Mouse (Mus musculus) ES-E14 (cell line): ENCODE data around the gene Olfr725. TPM values are rescaled to one million over a fixed set of nuclear protein-coding genes. Genes with fewer than 3 reads are reported as not detected.

Experiments
- DNase-seq: peaks from one replicate; pipeline ENCODE4 v3.0.0-alpha.2; 2013; ENCODE audit warnings: low read depth, low spot score
- H3K27ac ChIP-seq: 2 replicates; pipeline ENCODE4 v1.5.1; 2012; ENCODE audit warnings: low read depth, mild to moderate bottlenecking, low read length, moderate library complexity, mixed read lengths; ENCODE audit not compliant: poor library complexity, insufficient read depth, severe bottlenecking
- H3K36me3 ChIP-seq: 2 replicates; pipeline ENCODE4 v1.6.1; 2012; ENCODE audit warnings: mild to moderate bottlenecking, low read length, moderate library complexity, mixed read lengths; ENCODE audit not compliant: control insufficient read depth, poor library complexity, insufficient read depth, severe bottlenecking
- H3K4me1 ChIP-seq, 2 experiments: fragments of 150-350 bp in 1 of 2; sonication (generic) in 1 of 2; 2 replicates each; pipeline ENCODE4 v1.6.1; 2012; ENCODE audit warnings: low read length in 2 of 2, mild to moderate bottlenecking in 1 of 2, mixed read lengths in 1 of 2; ENCODE audit not compliant: control insufficient read depth in 2 of 2, insufficient read depth in 2 of 2, poor library complexity in 1 of 2
- H3K4me3 ChIP-seq, 2 experiments: fragments of 150-350 bp in 1 of 2; sonication (generic) in 1 of 2; 2 replicates each; pipeline ENCODE4 v1.5.1; 2012; ENCODE audit warnings: low read length in 2 of 2, low read depth in 1 of 2, mild to moderate bottlenecking in 1 of 2, mixed read lengths in 1 of 2; ENCODE audit not compliant: insufficient read depth in 1 of 2, poor library complexity in 1 of 2, severe bottlenecking in 1 of 2
- H3K9ac ChIP-seq: 2 replicates; pipeline ENCODE4 v1.6.1; 2012; ENCODE audit warnings: low read depth, mild to moderate bottlenecking, low read length, mixed read lengths; ENCODE audit not compliant: poor library complexity, insufficient read depth, severe bottlenecking
- H3K9me3 ChIP-seq: fragments of 150-350 bp; sonication (generic); 2 replicates; pipeline ENCODE4 v1.6.1; 2012; ENCODE audit warnings: low read depth, mild to moderate bottlenecking, low read length; ENCODE audit not compliant: control insufficient read depth, insufficient read depth
- CHD2 ChIP-seq: IDR thresholded peaks from 2 replicates; pipeline ENCODE4 v1.6.1; 2014; ENCODE audit warnings: mild to moderate bottlenecking, low read depth, low read length, inconsistent platforms
- HCFC1 ChIP-seq: IDR thresholded peaks from 2 replicates; pipeline ENCODE4 v1.6.1; 2012; ENCODE audit warnings: low read length, inconsistent platforms, borderline replicate concordance; ENCODE audit not compliant: insufficient read depth
- MAFK ChIP-seq: IDR thresholded peaks from 2 replicates; pipeline ENCODE4 v1.6.1; 2014; ENCODE audit warnings: mild to moderate bottlenecking, low read depth, low read length, inconsistent platforms; ENCODE audit not compliant: insufficient read depth
- ZC3H11A ChIP-seq: IDR thresholded peaks from 2 replicates; pipeline ENCODE4 v1.6.1; 2012; ENCODE audit warnings: low read depth, mild to moderate bottlenecking, inconsistent platforms, low read length, borderline replicate concordance
- ZNF384 ChIP-seq: IDR thresholded peaks from 2 replicates; pipeline ENCODE4 v1.6.1; 2012; ENCODE audit warnings: low read depth, low read length, inconsistent platforms
- in situ Hi-C, 2 experiments: fragments of 600-800 bp; cut with MboI; formaldehyde crosslinking; loops; one replicate each; pipeline ENCODE4 v1.15.1; 2025; ENCODE audit warnings: low sequenced_read_pairs in 2 of 2, inconsistent platforms in 1 of 2; ENCODE audit not compliant: unreplicated experiment in 2 of 2
- total RNA-seq: library from RNA; depleted of rRNA; stranded (reverse); fragments of 300-350 nt; gene quantifications from 2 replicates; pipeline ENCODE4 v1.2.3, GENCODE M21; 2012; rRNA removed

The Olfr725 gene
- not detected in 2 replicates for total RNA-seq

- Histone ChIP-seq H3K9ac (no peak within 1 kb of the TSS), H3K36me3 (no peaks in the 10 kb centered on the region), H3K4me3 (no peak within 1 kb of the TSS), H3K9me3 (no peaks in the 10 kb centered on the region), H3K4me1 (no peaks in the 10 kb centered on the region), H3K27ac (no peak within 1 kb of the TSS)
- in situ Hi-C loops = no loop called here
- TF ChIP-seq HCFC1 (no peak), ZNF384 (no peak), ZC3H11A (no peak), CHD2 (no peak), MAFK (no peak)
- no peak for DNase-seq
Observed at GRCm38 (mm10) chr14:50040275-50040674, at the start of gene Olfr725. Gene Olfr725, minus strand, starts transcription at chr14:50040375.

GRCm38 (mm10) chr14:50062733-50063104, 22.5 kb upstream of the Olfr725 start:
- H3K36me3 ChIP-seq = no peaks in the 10 kb centered on the region
- in situ Hi-C loops = no loop called here
- no peak for DNase-seq
- H3K4me3 ChIP-seq = peak overlapping the region; percentile 80 to 82
- no peak overlapping the region for H3K27ac ChIP-seq
- no peaks in the 10 kb centered on the region for H3K4me1 ChIP-seq
- peak overlapping the region; percentile 92; the same call in 1 of the 2 replicates for H3K9ac ChIP-seq
- no peaks in the 10 kb centered on the region for H3K9me3 ChIP-seq
- no peak for TF ChIP-seq HCFC1
- TF ChIP-seq MAFK = no peak
- TF ChIP-seq CHD2 = no peak
- no peak for TF ChIP-seq ZNF384
- TF ChIP-seq ZC3H11A = no peak

DNA sequence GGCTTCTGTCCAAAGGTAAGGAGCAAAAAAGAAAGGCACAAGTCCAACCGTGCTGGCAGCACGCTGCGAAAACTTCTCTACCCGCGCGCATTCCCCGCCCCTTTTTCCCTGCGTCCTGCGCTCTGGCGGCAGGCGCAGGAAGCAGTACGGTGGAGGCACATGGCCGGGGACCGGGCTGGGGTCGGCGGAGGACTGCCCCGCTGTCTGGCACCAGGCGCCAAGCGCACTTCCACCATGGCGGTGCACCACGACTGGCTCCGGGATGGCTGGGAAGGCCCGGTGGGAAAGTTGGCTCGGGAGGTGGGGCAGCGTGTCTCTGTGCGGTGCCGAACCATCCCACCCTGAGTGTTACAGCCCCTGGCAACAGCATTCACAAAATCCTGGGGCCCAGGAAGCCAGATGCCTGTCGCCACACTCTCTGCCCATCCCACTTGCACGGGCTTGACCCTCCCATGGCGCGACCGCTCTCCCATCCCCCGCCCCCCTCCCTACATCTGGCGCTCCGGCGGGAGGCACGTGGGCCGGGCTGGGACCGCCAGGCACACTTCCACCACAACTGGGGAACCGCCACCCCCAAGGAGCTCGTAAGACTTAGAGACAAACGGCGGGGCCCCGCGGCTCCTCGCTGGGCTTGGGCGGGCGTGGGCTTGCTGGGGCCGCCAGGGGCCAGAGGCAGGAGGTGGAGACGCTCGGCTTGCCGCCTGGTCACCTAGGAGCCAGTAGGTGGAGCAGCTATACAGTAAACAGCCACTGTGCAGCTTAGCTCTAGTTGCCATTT, 22.0 kb upstream of the Olfr725 start:
- H3K9ac ChIP-seq = peak overlapping the region; percentile 92
- no peaks in the 10 kb centered on the region for H3K4me1 ChIP-seq
- no peaks in the 10 kb centered on the region for H3K36me3 ChIP-seq
- in situ Hi-C loops = no loop called here
- peak overlapping the region; percentile 83 for H3K27ac ChIP-seq
- no peaks in the 10 kb centered on the region for H3K9me3 ChIP-seq
- TF ChIP-seq ZC3H11A (peak; percentile 30; the same call in 1 of the 2 replicates), HCFC1 (no peak)
- DNase-seq = peak; percentile 68
- H3K4me3 ChIP-seq = peak overlapping the region; percentile 80 to 82

- TF ChIP-seq ZC3H11A = no peak
- no peak for TF ChIP-seq ZNF384
- no peak for TF ChIP-seq MAFK
- no peak for TF ChIP-seq HCFC1
- no peak for TF ChIP-seq CHD2
- peak overlapping the region; percentile 92 for H3K9ac ChIP-seq
- no peaks in the 10 kb centered on the region for H3K36me3 ChIP-seq
- H3K27ac ChIP-seq = peak overlapping the region; percentile 49
- no peaks in the 10 kb centered on the region for H3K4me1 ChIP-seq
- H3K9me3 ChIP-seq = no peaks in the 10 kb centered on the region
- in situ Hi-C loops = no loop called here
- DNase-seq = no peak
- peak overlapping the region; percentile 80 to 82 for H3K4me3 ChIP-seq
Observed at GRCm38 (mm10) chr14:50061590-50061954, 21.4 kb upstream of the Olfr725 start.
